Mouse (Mus musculus): ENCODE measurements around the gene Nanos3.
A peak's percentile ranks its signal among the peaks of the same experiment; 100 is the strongest.

Gene Nanos3

GRCm38 (mm10) chr8:84183261-84184084 lies 1.5 kb downstream of the Nanos3 start:
- no peak for DNase-seq (ENCODE audit: low read depth, low spot score)

DNA sequence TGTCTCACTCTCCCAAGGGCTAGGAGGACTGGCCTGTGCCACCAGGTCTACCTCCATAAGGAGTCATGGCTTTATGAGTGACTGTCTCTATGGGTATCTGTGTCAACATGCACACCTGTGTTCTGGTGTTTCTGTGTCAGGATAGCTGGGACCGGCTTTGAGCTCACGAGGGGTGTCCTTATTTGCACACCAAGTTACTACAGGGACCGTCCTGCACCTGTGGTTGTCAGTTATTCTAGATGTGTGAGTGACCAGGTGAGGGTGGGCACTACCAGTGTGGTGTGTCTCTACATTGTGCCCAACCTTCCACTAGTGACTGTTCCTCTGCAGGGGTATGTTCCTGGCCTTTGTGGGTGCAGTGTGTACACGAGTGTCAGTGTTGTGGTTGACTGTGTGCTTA lies 2.2 kb downstream of the Nanos3 start:
- no peak for DNase-seq (ENCODE audit: low read depth, low spot score)

DNA sequence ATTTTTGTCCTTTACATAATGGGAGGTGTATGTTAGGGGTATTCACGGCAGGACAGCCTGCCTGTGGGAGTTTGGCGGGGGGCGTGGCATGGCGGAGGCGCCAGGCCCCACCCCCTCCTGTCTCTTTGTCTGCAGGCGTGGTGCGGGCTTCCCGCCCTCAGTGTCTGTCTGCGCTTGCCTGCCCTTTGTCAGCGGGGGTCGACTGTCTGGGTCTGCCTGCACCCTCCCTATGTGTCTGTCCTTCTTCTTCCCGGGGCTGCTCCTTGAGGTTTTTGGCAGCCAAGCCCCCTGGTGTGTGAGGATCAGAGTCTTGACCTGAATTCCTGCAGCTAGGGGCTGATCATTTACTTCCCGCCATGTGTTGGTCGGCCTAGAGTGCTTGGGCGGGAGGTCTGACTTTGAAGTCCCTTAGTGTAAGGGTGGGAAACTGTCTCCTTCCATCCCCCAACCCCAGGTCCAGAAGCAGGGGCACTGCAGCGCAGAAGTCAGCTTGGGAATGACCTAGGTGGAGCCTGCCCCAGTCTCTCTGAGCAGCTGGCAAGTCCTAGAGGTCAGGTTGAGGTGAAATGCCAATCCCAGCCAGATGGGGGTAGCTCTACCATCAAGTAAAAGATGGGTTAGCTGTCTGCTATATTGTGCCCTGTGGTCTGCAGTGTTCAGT lies 4.4 kb downstream of the Nanos3 start:
- peak; percentile 98 for DNase-seq (ENCODE audit: low read depth, low spot score)

- DNase-seq (ENCODE audit: low read depth, low spot score): no peak
Measured at GRCm38 (mm10) chr8:84179946-84180345, 5.1 kb downstream of the Nanos3 start.

- DNase-seq (ENCODE audit: low read depth, low spot score): peak; percentile 61
Measured at GRCm38 (mm10) chr8:84178592-84178991, 6.4 kb downstream of the Nanos3 start.

- peak; percentile 77 for DNase-seq (ENCODE audit: low read depth, low spot score)
Measured at GRCm38 (mm10) chr8:84177405-84177804, 7.6 kb downstream of the Nanos3 start.

DNA sequence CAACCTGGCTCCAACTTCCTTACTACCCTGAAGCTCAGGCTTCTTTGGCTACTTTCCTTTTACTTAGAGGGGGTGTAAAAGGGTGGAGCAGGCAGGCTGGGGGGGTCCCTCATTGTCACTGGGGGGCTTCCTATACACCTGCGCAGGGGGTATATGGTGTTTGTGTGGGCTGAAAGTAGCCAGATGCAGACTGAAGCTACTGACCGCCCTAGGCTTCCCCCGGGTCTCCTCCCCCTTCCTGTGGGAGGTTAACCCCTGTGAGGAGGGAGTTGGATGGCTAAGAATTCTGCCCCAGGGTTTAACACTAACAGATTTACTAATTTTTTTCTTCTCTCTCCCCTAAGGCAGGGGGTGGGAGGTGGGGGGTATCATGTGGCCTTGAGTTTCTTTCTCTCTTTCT lies 8.5 kb downstream of the Nanos3 start:
- no peak for DNase-seq (ENCODE audit: low read depth, low spot score)

DNA sequence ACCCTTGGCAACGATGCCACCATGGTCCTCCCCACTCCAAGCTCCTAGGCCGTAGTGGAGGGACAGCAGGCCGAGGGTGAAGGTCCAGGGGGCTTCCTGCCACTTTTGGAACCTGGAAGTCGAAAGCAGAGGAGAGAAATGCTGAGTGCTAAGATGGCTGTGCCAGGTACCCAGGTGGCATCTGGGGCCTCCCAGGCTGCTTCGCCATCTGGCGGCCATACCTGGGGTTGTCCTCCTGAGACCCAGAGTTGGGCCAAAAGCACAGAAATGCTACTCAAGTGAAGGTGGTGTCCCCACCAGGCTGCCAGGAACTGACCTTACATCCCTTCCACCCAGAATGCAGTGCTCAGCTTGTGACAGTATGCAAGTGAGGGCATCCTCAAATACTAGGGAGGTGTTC lies 11.2 kb downstream of the Nanos3 start:
- DNase-seq (ENCODE audit: low read depth, low spot score): no peak

DNA sequence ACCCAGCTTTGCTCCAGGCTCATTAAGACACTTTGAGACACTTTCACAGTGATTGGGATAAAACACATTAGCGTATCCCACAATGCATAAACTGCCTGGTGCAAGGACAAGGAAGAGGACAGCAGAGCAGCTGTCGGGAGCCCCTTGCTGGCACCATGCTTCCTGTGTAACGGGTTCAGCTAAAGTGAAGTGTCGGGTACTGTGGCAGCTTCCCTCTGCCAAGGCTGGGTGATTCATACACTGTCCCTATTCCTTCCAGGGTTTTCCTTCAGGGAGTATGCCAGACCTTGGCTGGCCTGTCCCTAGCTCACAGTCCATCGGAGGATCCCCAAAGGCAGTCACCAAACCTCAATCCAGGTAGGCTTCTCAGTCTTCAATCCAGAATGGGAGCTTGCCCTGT lies 14.9 kb downstream of the Nanos3 start:
- no peak for DNase-seq (ENCODE audit: low read depth, low spot score)

GRCm38 (mm10) chr8:84167696-84168095 lies 17.3 kb downstream of the Nanos3 start:
- DNase-seq (ENCODE audit: low read depth, low spot score): no peak

DNA sequence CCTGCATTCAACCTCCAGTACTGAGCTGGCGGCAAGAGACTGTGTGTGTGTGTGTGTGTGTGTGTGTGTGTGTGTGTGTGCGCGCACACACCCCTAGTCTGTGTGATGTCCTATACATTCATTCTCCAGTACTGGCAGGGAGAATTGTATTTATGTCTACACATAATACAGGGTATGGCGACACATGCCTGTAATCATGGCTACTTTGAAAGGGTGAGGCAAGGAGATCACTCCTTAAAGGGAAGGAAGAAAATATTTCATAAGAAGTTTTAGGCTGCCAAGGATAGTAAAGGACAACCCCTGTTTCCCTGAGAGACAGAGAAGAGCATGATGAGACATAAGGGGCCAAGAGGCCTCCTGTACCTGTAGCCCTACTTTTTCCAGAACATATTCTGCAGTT lies 27.4 kb downstream of the Nanos3 start:
- no peak for DNase-seq (ENCODE audit: low read depth, low spot score)

- peak; percentile 64 for DNase-seq (ENCODE audit: low read depth, low spot score)
Measured at GRCm38 (mm10) chr8:84149181-84149580, 35.8 kb downstream of the Nanos3 start.

DNA sequence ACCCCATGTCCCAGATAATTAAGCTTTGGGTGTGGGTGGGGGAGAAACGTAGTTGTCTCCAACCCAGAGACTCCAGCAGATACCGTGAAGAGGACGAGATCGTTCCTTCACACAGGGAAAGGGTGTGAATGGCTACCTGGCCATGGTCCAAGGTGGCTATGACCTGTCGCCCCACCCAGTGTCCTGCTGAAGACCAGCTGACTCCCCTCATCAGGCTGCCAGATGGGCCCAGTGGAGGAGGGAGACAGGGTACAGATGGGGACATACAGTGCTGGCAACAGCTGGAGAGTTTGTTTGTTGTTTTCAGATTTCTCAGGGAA lies 36.5 kb downstream of the Nanos3 start:
- no peak for DNase-seq (ENCODE audit: low read depth, low spot score)

DNA sequence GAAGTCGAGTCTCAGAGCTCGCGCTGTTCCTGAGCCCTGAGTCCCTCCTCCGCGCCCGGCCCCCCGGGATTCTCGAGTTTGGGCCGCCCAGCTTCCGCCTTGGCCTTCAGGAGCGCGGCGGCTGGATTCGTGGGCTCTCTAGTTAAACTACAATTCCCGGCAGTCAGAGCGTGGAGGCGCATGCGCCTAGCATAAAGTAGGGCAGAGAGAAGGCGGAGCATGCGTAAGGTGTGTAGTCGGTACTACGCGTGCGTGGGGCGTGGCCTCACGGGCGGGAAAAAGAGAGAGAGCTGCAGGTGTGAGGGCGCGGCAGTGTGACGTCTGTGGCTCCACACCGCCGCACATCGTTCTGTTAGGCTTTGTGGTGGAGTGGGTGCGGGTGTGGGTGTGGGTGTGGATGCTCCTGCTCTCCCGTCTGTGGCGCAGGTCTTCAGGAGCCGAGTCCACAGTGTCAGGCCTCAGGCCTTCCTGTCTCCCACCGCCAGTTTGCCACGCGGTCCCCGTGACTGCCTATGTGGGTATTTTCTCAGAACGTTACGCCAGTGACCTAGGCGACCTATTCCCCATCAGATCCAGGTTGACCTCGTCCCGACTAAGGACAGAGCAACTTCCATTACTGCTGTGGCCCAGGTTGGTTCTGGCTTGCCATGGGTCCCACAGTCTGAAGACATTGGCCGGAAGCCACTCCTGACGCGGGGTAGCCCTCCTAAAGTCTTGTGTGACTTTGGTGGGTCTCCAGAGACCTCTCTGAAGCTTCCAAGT lies 37.1 kb downstream of the Nanos3 start, which contains the start of the genes Cc2d1a and 4930432K21Rik:
Cc2d1a (minus strand) TSS at position 168 of the 762 bp plus-strand sequence.
4930432K21Rik (plus strand) TSS at position 257 of the 762 bp plus-strand sequence.
- peak; percentile 100 for DNase-seq (ENCODE audit: low read depth, low spot score)

GRCm38 (mm10) chr8:84147324-84147766 lies 37.7 kb downstream of the Nanos3 start:
- peak; percentile 30 for DNase-seq (ENCODE audit: low read depth, low spot score)

DNA sequence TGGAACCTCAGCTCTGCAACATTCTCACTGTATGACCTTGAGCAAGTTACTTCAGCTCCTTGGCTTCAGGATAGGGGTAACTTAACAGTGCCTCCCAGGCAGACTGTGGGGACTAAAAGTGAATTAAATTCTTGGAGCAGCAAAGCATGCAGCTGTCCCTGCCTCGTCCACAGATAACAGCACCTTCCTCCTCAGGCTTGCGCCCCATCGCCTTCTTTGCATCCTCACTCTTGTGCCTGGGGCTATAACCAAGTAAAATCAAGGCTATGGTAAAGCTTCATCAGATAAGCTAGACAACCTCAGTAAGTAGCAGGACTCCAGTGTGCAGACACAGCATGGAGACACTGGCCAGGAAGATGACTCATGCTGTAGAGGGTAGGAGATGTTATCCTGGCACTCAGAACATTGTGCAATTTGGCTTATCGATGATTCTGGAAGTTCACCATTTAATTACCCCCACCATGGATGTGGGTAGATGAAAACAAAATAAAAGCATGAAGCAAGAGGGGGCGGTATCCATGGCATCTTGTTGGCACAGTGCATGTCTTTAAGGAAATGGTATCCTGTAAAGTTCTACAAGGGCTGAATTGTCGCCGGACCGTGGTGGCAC lies 40.3 kb downstream of the Nanos3 start:
- no peak for DNase-seq (ENCODE audit: low read depth, low spot score)

GRCm38 (mm10) chr8:84140838-84141237 lies 44.2 kb downstream of the Nanos3 start:
- DNase-seq (ENCODE audit: low read depth, low spot score): no peak

DNA sequence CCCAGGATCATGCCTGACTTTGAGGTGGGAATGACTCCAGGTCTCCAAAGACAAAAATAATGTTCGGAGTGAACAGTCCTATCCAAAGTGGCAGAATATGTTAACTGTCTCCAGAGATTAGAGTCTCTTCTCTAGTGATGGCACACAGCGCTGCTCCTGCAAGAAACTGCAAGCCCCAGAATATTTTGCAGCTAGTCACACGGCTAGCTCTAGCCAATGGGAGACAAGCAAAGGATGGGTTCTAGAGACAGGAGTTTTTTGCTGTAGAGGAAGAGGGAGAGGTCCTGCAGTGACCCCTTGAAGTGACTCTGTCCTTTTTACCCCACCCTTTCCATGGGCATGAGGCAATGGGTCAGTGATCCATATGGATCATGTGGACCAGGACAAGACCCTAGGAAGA lies 47.2 kb downstream of the Nanos3 start:
- peak; percentile 57 for DNase-seq (ENCODE audit: low read depth, low spot score)

- DNase-seq (ENCODE audit: low read depth, low spot score): no peak
Measured at GRCm38 (mm10) chr8:84132225-84132624, 52.8 kb downstream of the Nanos3 start.

- DNase-seq (ENCODE audit: low read depth, low spot score): peak; percentile 64
Measured at GRCm38 (mm10) chr8:84130806-84131205, 54.2 kb downstream of the Nanos3 start.

DNA sequence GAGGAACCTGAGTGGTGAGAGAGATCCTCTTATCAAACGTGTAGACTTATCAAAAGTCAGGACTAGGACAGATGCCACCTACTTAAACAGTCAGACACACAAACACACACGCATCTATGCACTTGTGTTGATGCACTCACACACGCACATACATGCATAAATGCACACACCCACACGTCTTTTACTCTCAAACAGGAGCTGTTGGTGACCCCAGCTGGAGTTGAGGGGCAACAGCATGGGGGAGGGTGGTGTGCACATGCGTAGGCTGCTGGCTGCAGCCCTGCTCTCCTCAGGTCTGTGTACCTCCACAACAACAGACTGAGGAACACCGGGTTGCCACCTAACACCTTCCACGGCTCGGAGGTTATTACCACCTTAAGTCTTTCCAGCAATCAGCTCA lies 56.7 kb downstream of the Nanos3 start:
- DNase-seq (ENCODE audit: low read depth, low spot score): peak; percentile 41

Data from ES-CJ7 (cell line).